Comparison of ENCODE assay signal across 11 mouse cellular contexts in the genomic region with DNA sequence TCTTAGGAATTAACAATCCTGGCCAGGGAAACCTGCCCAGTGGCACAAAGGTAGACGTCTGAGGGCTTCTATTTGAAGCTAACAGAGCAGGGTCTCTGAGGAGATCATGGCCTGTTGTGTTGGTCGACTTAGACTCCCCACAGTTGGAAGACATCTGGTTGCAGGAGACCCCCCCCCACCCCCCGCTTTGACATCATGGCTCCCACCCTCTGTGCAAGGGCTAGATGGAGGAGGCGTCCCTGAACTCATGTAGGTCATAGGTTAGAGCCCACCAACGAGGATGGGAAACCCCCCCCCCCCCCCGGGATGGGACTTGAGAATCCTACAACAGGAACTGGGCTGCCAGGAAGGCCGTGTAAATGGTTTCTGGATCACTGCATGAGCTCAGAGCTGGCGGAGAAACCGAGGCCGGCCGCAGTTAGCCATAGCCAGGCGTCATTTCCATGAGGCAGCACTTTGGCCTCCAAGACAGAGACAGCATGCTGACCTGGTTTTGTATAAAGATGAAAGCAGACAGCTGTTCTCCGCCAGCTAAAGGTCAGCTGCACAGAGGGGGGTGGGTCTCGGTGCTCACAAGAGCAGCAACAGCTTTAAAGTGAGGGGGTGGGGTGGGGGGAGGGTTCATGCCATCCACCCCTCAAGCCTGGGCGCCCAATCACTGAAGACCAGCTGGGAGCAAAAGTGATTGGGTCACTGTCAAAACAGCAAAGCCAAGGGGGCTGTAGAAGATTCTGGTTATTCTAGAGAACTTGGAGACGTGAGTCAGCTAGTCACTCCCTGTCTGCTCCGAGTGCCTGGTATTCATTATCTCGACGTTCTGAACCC.
DNase-seq lines count a peak whose midpoint lies in the region; ATAC-seq lines count a peak whose summit lies in the region.
"Had no signal": no experiment of that assay in that cellular context is flagged by ENCODE, and none has a peak within 500 bp of the region (broad histone marks: within the 10 kb centered on the region; RNA-seq: fewer than 3 reads in every experiment).

No protein-coding gene starts in this region.

- no peak for ATAC-seq in midbrain, embryonic 15.5 days (replicated peaks)
- peak; percentile 47; the same call in 1 of the 2 replicates for ATAC-seq in stomach, embryonic 16.5 days (ENCODE audit: insufficient read depth, low FRiP score)
- ATAC-seq: hindbrain, postnatal 0 days had no signal

- 47% methylated on average over 19 of the region's 19 CpGs for WGBS in midbrain, embryonic 10.5 days
- 44% methylated on average over 19 of the region's 19 CpGs for WGBS in midbrain, embryonic 15.5 days
- 58% methylated on average over 19 of the region's 19 CpGs for WGBS in stomach, embryonic 16.5 days

- DNase-seq in adrenal gland, adult (ENCODE audit: inconsistent age in 2 of 2, low spot score in 1 of 2), result peak; percentile 61 to 71
- DNase-seq in adrenal gland, postnatal 4 days (ENCODE audit: low spot score in 2 of 2), result no peak
- peak; percentile 57 for DNase-seq in midbrain, embryonic 10.5 days (ENCODE audit: low spot score)
- DNase-seq in fibroblast of lung, adult 2 months (ENCODE audit: low read depth), result peak; percentile 51
- DNase-seq in cerebellum, adult 9-10 months, result no peak
- DNase-seq in layer of hippocampus, adult 8-10 months (ENCODE audit: low spot score in 2 of 2), result no peak

- peaks cover 62% of the 10 kb centered on the region for H3K4me1 ChIP-seq in midbrain, embryonic 10.5 days
- H3K4me1 ChIP-seq in midbrain, embryonic 15.5 days, result peaks cover 10% of the 10 kb centered on the region
- H3K4me1 ChIP-seq in stomach, embryonic 16.5 days (ENCODE audit: control insufficient read depth, insufficient read depth, low read length), result no peaks in the 10 kb centered on the region

- peaks cover 42% of the 10 kb centered on the region for H3K27me3 ChIP-seq in midbrain, embryonic 10.5 days (ENCODE audit: low read depth, poor library complexity, severe bottlenecking)
- no peaks in the 10 kb centered on the region for H3K27me3 ChIP-seq in midbrain, embryonic 15.5 days (replicated peaks)
- no peaks in the 10 kb centered on the region for H3K27me3 ChIP-seq in stomach, embryonic 16.5 days (ENCODE audit: control insufficient read depth, insufficient read depth, low read length)
- H3K27me3 ChIP-seq: limb, embryonic 13.5 days had no signal

- H3K9me3 ChIP-seq in midbrain, embryonic 10.5 days (replicated peaks), result no peaks in the 10 kb centered on the region
- no peaks in the 10 kb centered on the region for H3K9me3 ChIP-seq in midbrain, embryonic 15.5 days
- no peaks in the 10 kb centered on the region for H3K9me3 ChIP-seq in stomach, embryonic 16.5 days (replicated peaks; ENCODE audit: control insufficient read depth, low read length)
- H3K9me3 ChIP-seq: limb, embryonic 13.5 days had no signal

- peaks cover 3% of the 10 kb centered on the region; the same call in 1 of the 2 replicates for H3K36me3 ChIP-seq in midbrain, embryonic 10.5 days
- H3K36me3 ChIP-seq in midbrain, embryonic 15.5 days (replicated peaks), result no peaks in the 10 kb centered on the region
- H3K36me3 ChIP-seq in stomach, embryonic 16.5 days (ENCODE audit: control insufficient read depth, insufficient read depth, low read length), result peaks cover 20% of the 10 kb centered on the region; the same call in 1 of the 2 replicates

- no peak overlapping the region for H3K4me3 ChIP-seq in midbrain, embryonic 10.5 days
- no peak overlapping the region for H3K4me3 ChIP-seq in midbrain, embryonic 15.5 days
- H3K4me3 ChIP-seq in stomach, embryonic 16.5 days (replicated peaks; ENCODE audit: low read length), result no peak overlapping the region
- H3K4me3 ChIP-seq: erythroblast, embryonic 14.5 days; limb, embryonic 13.5 days had no signal

- no peak overlapping the region for H3K4me2 ChIP-seq in midbrain, embryonic 15.5 days
- H3K4me2 ChIP-seq in stomach, embryonic 16.5 days (ENCODE audit: low read depth, low read length), result no peak overlapping the region
- H3K4me2 ChIP-seq: limb, embryonic 13.5 days had no signal

- H3K9ac ChIP-seq in midbrain, embryonic 15.5 days, result no peak overlapping the region
- no peak overlapping the region for H3K9ac ChIP-seq in stomach, embryonic 16.5 days (ENCODE audit: low read length)
- H3K9ac ChIP-seq: limb, embryonic 13.5 days had no signal

- 0 out of 2 replicates have a peak overlapping the region, but pooled peaks have one; percentile 18 for H3K27ac ChIP-seq in midbrain, embryonic 10.5 days (replicated peaks)
- no peak overlapping the region for H3K27ac ChIP-seq in midbrain, embryonic 15.5 days
- H3K27ac ChIP-seq in stomach, embryonic 16.5 days (ENCODE audit: low read length), result no peak overlapping the region
- H3K27ac ChIP-seq: hindbrain, postnatal 0 days; limb, embryonic 13.5 days had no signal

Comparison
In these comparisons a context has a peak if more than half of its experiments do, and no peak if none do; other contexts are left out.
1. DNase-seq: peak in adrenal gland, adult (2 of 2), midbrain, embryonic 10.5 days (single experiment) and fibroblast of lung, adult 2 months (single experiment); none in adrenal gland, postnatal 4 days (0 of 2), cerebellum, adult 9-10 months (single experiment) and layer of hippocampus, adult 8-10 months (0 of 2).